Mouse (Mus musculus) myocyte (in vitro differentiated cells): Measurements from ENCODE around the gene Tmprss13.

Experiments
- CEBPB ChIP-seq: IDR thresholded peaks from 2 replicates; pipeline ENCODE4 v1.6.1; 2011; ENCODE audit warnings: mild to moderate bottlenecking, moderate library complexity; ENCODE audit not compliant: poor library complexity, insufficient read depth, severe bottlenecking
- E2F4 ChIP-seq: IDR thresholded peaks from one replicate; pipeline ENCODE4 v1.6.1; 2011; ENCODE audit warnings: mild to moderate bottlenecking, control low read depth, moderate library complexity; ENCODE audit not compliant: insufficient read depth
- MAX ChIP-seq: IDR thresholded peaks from one replicate; pipeline ENCODE4 v1.6.1; 2011; ENCODE audit warnings: low read depth, mild to moderate bottlenecking, control low read depth
- MYOD1 ChIP-seq, 3 experiments: IDR thresholded peaks; one replicate each; pipeline ENCODE4 v1.6.1; 2011; ENCODE audit warnings: control low read depth in 2 of 3, low read depth in 2 of 3, mild to moderate bottlenecking in 2 of 3, moderate library complexity in 1 of 3; ENCODE audit not compliant: insufficient read length in 2 of 3, control insufficient read depth in 1 of 3
- MYOG ChIP-seq, 3 experiments: IDR thresholded peaks; one replicate each; pipeline ENCODE4 v1.6.1; 2011; ENCODE audit warnings: control low read depth in 2 of 3, low read depth in 2 of 3, mild to moderate bottlenecking in 2 of 3; ENCODE audit not compliant: insufficient read length in 2 of 3, control insufficient read depth in 1 of 3, insufficient read depth in 1 of 3
- POLR2A ChIP-seq: IDR thresholded peaks from one replicate; pipeline ENCODE4 v1.6.1; 2011; ENCODE audit warnings: low read depth, mild to moderate bottlenecking, control low read depth, moderate library complexity; ENCODE audit not compliant: insufficient read length
- POLR2AphosphoS2 ChIP-seq: IDR thresholded peaks from one replicate; pipeline ENCODE4 v1.6.1; 2011; ENCODE audit warnings: low read depth, control low read depth; ENCODE audit not compliant: insufficient read length
- REST ChIP-seq: IDR thresholded peaks from one replicate; pipeline ENCODE4 v1.6.1; 2011; ENCODE audit warnings: mild to moderate bottlenecking, control low read depth, moderate library complexity; ENCODE audit not compliant: insufficient read depth, insufficient read length
- SRF ChIP-seq: IDR thresholded peaks from one replicate; pipeline ENCODE4 v1.6.1; 2011; ENCODE audit warnings: low read depth; ENCODE audit not compliant: control insufficient read depth, insufficient read length
- TCF12 ChIP-seq: IDR thresholded peaks from one replicate; pipeline ENCODE4 v1.6.1; 2011; ENCODE audit warnings: mild to moderate bottlenecking, control low read depth; ENCODE audit not compliant: poor library complexity, insufficient read depth, severe bottlenecking
- TCF3 ChIP-seq: IDR thresholded peaks from one replicate; pipeline ENCODE4 v1.6.1; 2011; ENCODE audit warnings: low read depth, control low read depth; ENCODE audit not compliant: insufficient read length
- USF1 ChIP-seq: IDR thresholded peaks from one replicate; pipeline ENCODE4 v1.6.1; 2011; ENCODE audit warnings: low read depth, mild to moderate bottlenecking, control low read depth, moderate library complexity

DNA sequence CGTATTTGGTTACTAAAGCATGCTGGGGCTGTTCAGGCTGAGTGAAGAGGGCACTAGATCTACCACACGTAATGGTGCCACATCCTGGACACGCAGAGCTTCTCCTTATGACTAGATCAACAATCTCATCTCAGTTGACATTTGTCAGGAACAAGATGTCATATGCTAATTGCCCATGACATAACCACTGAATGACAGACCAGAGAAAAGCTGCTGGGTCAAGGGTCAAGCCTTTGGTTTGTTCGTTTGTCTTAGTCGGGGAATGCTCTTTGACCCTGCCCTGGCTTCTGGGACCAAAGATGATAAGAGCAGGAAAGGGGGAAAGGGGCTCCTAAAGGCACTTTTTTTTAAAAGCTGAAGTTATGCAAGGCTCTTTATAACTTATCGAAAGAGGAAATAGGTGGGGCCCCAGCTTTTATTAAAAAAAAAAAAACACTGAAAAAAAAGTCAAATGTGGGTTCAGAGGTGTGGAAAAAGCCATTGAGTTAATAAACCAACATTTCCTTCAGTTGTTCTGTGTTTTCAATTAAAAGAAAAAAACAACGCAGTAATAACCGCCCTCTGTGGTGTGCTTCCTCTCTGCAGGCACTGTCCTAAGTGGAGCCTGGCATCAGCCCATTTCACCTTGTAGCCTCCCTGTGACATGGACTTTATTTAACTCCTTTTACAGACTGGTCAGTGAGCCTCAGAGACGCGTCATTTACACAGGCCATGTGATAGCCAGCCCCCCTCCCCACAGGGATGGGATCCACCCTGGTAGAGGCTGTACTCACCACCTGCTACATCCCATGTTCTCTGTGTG, 24.5 kb upstream of the Tmprss13 start:
- TF ChIP-seq MYOD1 (IDR thresholded peaks at IDR 0.05; ENCODE audit: control insufficient read depth in 1 of 3, insufficient read length in 2 of 3, low read depth in 2 of 3), result no peak
- TF ChIP-seq TCF3, result no peak
- no peak for TF ChIP-seq TCF12
- TF ChIP-seq POLR2A, result no peak
- TF ChIP-seq MAX, result no peak
- no peak for TF ChIP-seq E2F4
- no peak for TF ChIP-seq SRF
- no peak for TF ChIP-seq MYOG (IDR thresholded peaks at IDR 0.05; ENCODE audit: control insufficient read depth in 1 of 3, insufficient read depth in 1 of 3, insufficient read length in 2 of 3, low read depth in 2 of 3)
- no peak for TF ChIP-seq POLR2AphosphoS2
- TF ChIP-seq USF1, result no peak
- no peak for TF ChIP-seq CEBPB
- no peak for TF ChIP-seq REST
